Mouse (Mus musculus): ENCODE measurements around the gene 4930562C15Rik. TPM values are rescaled to one million over a fixed set of nuclear protein-coding genes. Genes with fewer than 3 reads are reported as not detected.
"Not testable (repeated sequence)": the region's sequence is repeated elsewhere in the genome, so short reads cannot be mapped to it uniquely, and the experiment has no call there.

Gene 4930562C15Rik
- total RNA-seq (2021): not detected
- long read RNA-seq, experiment 1: 0 reads
- long read RNA-seq, experiment 2: 0 reads

- DNase-seq (ENCODE audit: low spot score in 2 of 2): no peak
These were observed at the start of gene 4930562C15Rik for GRCm38 (mm10) chr16:4835191-4835590. Gene 4930562C15Rik, plus strand, starts transcription at chr16:4835416.

GRCm38 (mm10) chr16:4785706-4786105 is 49.5 kb upstream of the 4930562C15Rik start:
- no peak for DNase-seq (ENCODE audit: low spot score in 2 of 2)

- no peak for DNase-seq (ENCODE audit: low spot score in 2 of 2)
These were observed 47.0 kb upstream of the 4930562C15Rik start for GRCm38 (mm10) chr16:4788176-4788575.

GRCm38 (mm10) chr16:4789311-4789768 is 45.9 kb upstream of the 4930562C15Rik start:
- DNase-seq (ENCODE audit: low spot score in 2 of 2): no peak

- peak; percentile 92 to 96 for DNase-seq (ENCODE audit: low spot score in 2 of 2)
These were observed 45.2 kb upstream of the 4930562C15Rik start, which contains the start of gene Cdip1 for GRCm38 (mm10) chr16:4789810-4790559. Gene Cdip1, minus strand, starts transcription at chr16:4790292.

- DNase-seq (ENCODE audit: low spot score in 2 of 2): no peak
These were observed 43.9 kb upstream of the 4930562C15Rik start for GRCm38 (mm10) chr16:4791332-4791731.

GRCm38 (mm10) chr16:4796631-4797030 is 38.6 kb upstream of the 4930562C15Rik start:
- no peak for DNase-seq (ENCODE audit: low spot score in 2 of 2)

- no peak for DNase-seq (ENCODE audit: low spot score in 2 of 2)
These were observed 16.9 kb upstream of the 4930562C15Rik start for GRCm38 (mm10) chr16:4818349-4818748.

- DNase-seq (ENCODE audit: low spot score in 2 of 2): not testable (repeated sequence)
These were observed 10.8 kb upstream of the 4930562C15Rik start for GRCm38 (mm10) chr16:4824466-4824865.

GRCm38 (mm10) chr16:4827639-4828038 is 7.6 kb upstream of the 4930562C15Rik start:
- no peak for DNase-seq (ENCODE audit: low spot score in 2 of 2)

- DNase-seq (ENCODE audit: low spot score in 2 of 2): no peak
These were observed 5.8 kb upstream of the 4930562C15Rik start for GRCm38 (mm10) chr16:4829271-4829900.

- DNase-seq (ENCODE audit: low spot score in 2 of 2): no peak
These were observed 3.4 kb upstream of the 4930562C15Rik start for GRCm38 (mm10) chr16:4831650-4832419.

- no peak for DNase-seq (ENCODE audit: low spot score in 2 of 2)
These were observed 1.4 kb upstream of the 4930562C15Rik start for GRCm38 (mm10) chr16:4833858-4834257.

- DNase-seq (ENCODE audit: low spot score in 2 of 2): no peak
These were observed 2.4 kb downstream of the 4930562C15Rik start for GRCm38 (mm10) chr16:4837631-4838030.

- DNase-seq (ENCODE audit: low spot score in 2 of 2): no peak
These were observed 4.3 kb downstream of the 4930562C15Rik start for GRCm38 (mm10) chr16:4839552-4839951.

- no peak for DNase-seq (ENCODE audit: low spot score in 2 of 2)
These were observed 5.0 kb downstream of the 4930562C15Rik start for GRCm38 (mm10) chr16:4840231-4840630.

GRCm38 (mm10) chr16:4847041-4847440 is 11.8 kb downstream of the 4930562C15Rik start:
- no peak for DNase-seq (ENCODE audit: low spot score in 2 of 2)

- DNase-seq (ENCODE audit: low spot score in 2 of 2): no peak
These were observed 12.9 kb downstream of the 4930562C15Rik start for GRCm38 (mm10) chr16:4848090-4848489.

GRCm38 (mm10) chr16:4850361-4850760 is 15.1 kb downstream of the 4930562C15Rik start:
- no peak for DNase-seq (ENCODE audit: low spot score in 2 of 2)

- DNase-seq (ENCODE audit: low spot score in 2 of 2): no peak
These were observed 15.9 kb downstream of the 4930562C15Rik start for GRCm38 (mm10) chr16:4850938-4851628.
